Mouse (Mus musculus): ENCODE measurements around the gene Neurl1b. TPM values are rescaled to one million over a fixed set of nuclear protein-coding genes. Genes with fewer than 3 reads are reported as not detected.

The Neurl1b gene
- total and polyA plus RNA-seq, 3 experiments, result 0.12 to 0.28 TPM; not detected in 1

DNA sequence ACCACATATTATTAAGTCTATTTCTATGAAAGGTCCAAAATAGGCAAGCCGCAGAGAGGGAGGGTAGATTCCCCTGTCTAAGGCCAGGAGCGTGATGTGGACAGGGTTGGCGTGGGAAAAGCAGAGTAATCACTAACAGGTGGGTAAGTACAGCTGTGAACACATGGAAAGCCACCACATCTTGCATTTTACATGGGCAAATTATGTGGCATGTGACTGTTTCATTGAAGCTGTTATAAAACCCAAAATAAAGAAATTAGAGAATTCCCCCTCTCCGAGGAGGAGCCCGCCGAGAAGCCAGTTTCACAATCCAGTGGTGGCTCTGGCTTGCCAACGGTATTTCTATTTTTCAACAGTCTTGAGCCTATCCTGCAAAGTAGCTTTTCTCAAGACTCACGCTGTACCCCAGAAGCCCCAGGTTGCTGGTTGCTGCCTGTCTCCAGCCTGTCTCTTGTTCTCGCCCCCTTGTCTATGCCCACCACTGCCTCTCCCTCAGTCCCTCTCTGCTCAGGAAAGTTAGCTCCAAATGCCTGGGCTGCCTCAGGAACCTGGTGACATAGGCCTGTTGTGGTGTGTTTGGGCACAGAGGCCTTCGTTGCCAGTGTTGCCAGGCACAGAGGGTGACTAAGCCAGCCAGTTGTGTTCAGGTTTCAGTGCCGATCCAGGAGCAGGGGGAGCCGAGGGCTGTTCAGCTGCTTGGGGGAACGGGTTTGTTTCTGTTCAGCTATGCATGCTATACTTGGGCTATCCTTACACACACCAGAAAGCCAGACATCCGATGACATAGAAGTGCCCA, 70.2 kb downstream of the Neurl1b start:
- Histone ChIP-seq H3K27me3 (ENCODE audit: control insufficient read depth in 1 of 2, insufficient read depth in 2 of 2, low read length in 2 of 2) (peaks cover 0 to 3% of the 10 kb centered on the region in 2 experiments; a peak in 1 of 4 replicates), H3K79me2 (ENCODE audit: control insufficient read depth, insufficient read depth, low read length, poor library complexity) (no peaks in the 10 kb centered on the region), H3K4me3 (ENCODE audit: control insufficient read depth in 1 of 2, insufficient read depth in 1 of 2, low read depth in 2 of 2, low read length in 2 of 2) (no peak overlapping the region), H3K9me3 (replicated peaks; ENCODE audit: insufficient read depth, low read length) (no peaks in the 10 kb centered on the region), H3K9ac (ENCODE audit: control insufficient read depth, low read depth, low read length, poor library complexity, severe bottlenecking) (no peak overlapping the region), H3K36me3 (ENCODE audit: control insufficient read depth in 1 of 2, insufficient read depth in 2 of 2, low read length in 2 of 2) (no peaks in the 10 kb centered on the region), H3K4me1 (ENCODE audit: control insufficient read depth in 1 of 2, insufficient read depth in 2 of 2, low read length in 2 of 2) (peaks cover 0 to 3% of the 10 kb centered on the region in 2 experiments; a peak in 1 of 4 replicates), H3K27ac (ENCODE audit: control insufficient read depth, low read depth, low read length) (no peak overlapping the region)
- no peak for TF ChIP-seq MAZ (IDR thresholded peaks at IDR 0.05; ENCODE audit: low read depth, low read length)
- no peak for TF ChIP-seq RCOR1 (IDR thresholded peaks at IDR 0.05; ENCODE audit: low read depth, low read length)
- TF ChIP-seq ELF1 (IDR thresholded peaks at IDR 0.05; ENCODE audit: low read depth, low read length), result no peak
- no peak for TF ChIP-seq BHLHE40 (IDR thresholded peaks at IDR 0.05; ENCODE audit: borderline replicate concordance, low read depth, low read length)
- no peak for TF ChIP-seq CHD1 (IDR thresholded peaks at IDR 0.05; ENCODE audit: low read depth, low read length)
- no peak for TF ChIP-seq ETS1 (IDR thresholded peaks at IDR 0.05; ENCODE audit: low read depth, low read length)
- TF ChIP-seq ZNF384 (IDR thresholded peaks at IDR 0.05; ENCODE audit: low read depth, low read length), result no peak
- TF ChIP-seq POLR2AphosphoS2 (IDR thresholded peaks at IDR 0.05; ENCODE audit: low read length), result no peak
- TF ChIP-seq HCFC1 (IDR thresholded peaks at IDR 0.05; ENCODE audit: low read depth, low read length), result no peak
- TF ChIP-seq USF1 (IDR thresholded peaks at IDR 0.05; ENCODE audit: low read depth, low read length), result no peak
- no peak for TF ChIP-seq MYC (IDR thresholded peaks at IDR 0.05; ENCODE audit: low read depth, low read length)
- TF ChIP-seq MXI1 (IDR thresholded peaks at IDR 0.05; ENCODE audit: low read depth, low read length), result no peak
- no peak for TF ChIP-seq NRF1 (IDR thresholded peaks at IDR 0.05; ENCODE audit: insufficient read depth, low read depth, low read length, poor library complexity, severe bottlenecking)
- TF ChIP-seq CHD2 (IDR thresholded peaks at IDR 0.05; ENCODE audit: low read length), result no peak
- TF ChIP-seq ZMIZ1 (IDR thresholded peaks at IDR 0.05; ENCODE audit: low read depth, low read length), result no peak
- no peak for DNase-seq (ENCODE audit: low read depth, low spot score)

DNA sequence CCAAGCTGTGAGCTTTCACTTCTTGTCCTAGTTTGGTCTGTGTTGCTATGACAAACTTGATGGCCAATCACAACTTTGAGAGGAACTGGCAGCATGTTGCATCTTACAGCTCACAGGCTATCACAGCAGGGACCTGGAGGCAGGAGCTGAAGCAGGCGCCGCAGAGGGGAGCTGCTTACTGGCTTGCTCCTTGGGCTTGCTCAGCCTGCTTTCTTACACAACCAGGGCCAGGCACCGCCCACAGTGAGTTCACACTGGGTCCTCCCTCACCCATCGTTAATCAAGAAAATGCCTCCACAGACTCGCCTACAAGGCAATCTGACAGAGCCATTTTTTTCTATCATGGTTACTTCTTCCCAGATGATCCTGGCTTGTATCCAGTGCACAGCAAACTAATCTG, 72.6 kb downstream of the Neurl1b start:
- Histone ChIP-seq H3K79me2 (ENCODE audit: control insufficient read depth, insufficient read depth, low read length, poor library complexity) (no peaks in the 10 kb centered on the region), H3K9ac (ENCODE audit: control insufficient read depth, low read depth, low read length, poor library complexity, severe bottlenecking) (no peak overlapping the region), H3K4me3 (ENCODE audit: control insufficient read depth in 1 of 2, insufficient read depth in 1 of 2, low read depth in 2 of 2, low read length in 2 of 2) (no peak overlapping the region), H3K36me3 (ENCODE audit: control insufficient read depth in 1 of 2, insufficient read depth in 2 of 2, low read length in 2 of 2) (no peaks in the 10 kb centered on the region), H3K27me3 (ENCODE audit: control insufficient read depth in 1 of 2, insufficient read depth in 2 of 2, low read length in 2 of 2) (peaks cover 0 to 3% of the 10 kb centered on the region in 2 experiments; a peak in 1 of 4 replicates), H3K27ac (ENCODE audit: control insufficient read depth, low read depth, low read length) (no peak overlapping the region), H3K4me1 (ENCODE audit: control insufficient read depth in 1 of 2, insufficient read depth in 2 of 2, low read length in 2 of 2) (no peaks in the 10 kb centered on the region), H3K9me3 (replicated peaks; ENCODE audit: insufficient read depth, low read length) (no peaks in the 10 kb centered on the region)
- no peak for DNase-seq (ENCODE audit: low read depth, low spot score)
- no peak for TF ChIP-seq USF1 (IDR thresholded peaks at IDR 0.05; ENCODE audit: low read depth, low read length)
- TF ChIP-seq MEF2A (IDR thresholded peaks at IDR 0.05; ENCODE audit: extremely low read depth, insufficient replicate concordance, low read depth, low read length, poor library complexity, severe bottlenecking), result no peak
- no peak for TF ChIP-seq ZNF384 (IDR thresholded peaks at IDR 0.05; ENCODE audit: low read depth, low read length)
- no peak for TF ChIP-seq BHLHE40 (IDR thresholded peaks at IDR 0.05; ENCODE audit: borderline replicate concordance, low read depth, low read length)
- no peak for TF ChIP-seq MAFK (IDR thresholded peaks at IDR 0.05; ENCODE audit: borderline replicate concordance, low read depth, low read length)
